Mouse (Mus musculus): ENCODE results near the gene Sox6. TPM values are rescaled to one million over a fixed set of nuclear protein-coding genes. Genes with fewer than 3 reads are reported as not detected.

Gene Sox6
- polyA plus RNA-seq, 1 experiment: 2.9 TPM

DNA sequence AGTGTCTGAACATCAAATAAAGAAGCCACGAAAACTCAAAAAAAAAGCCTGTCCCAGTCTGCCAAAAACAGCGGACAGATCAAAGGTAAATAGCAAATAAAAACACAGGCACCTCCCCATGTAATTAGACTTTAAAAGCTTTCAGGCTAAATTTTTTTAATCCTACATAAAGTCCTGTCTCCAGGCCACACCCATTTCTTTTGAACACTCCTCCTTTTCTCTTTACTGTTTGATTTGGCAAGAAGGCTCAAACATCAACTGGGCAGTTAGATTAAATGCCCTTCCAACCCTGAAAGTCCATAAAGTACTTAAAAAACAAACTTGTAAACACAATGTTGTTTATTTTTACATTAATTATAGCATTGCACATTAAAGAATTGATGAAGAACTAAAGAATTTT is 90.7 kb downstream of the Sox6 start:
- no peak for TF ChIP-seq CTCF (IDR thresholded peaks at IDR 0.05; ENCODE audit: borderline replicate concordance, insufficient read depth, low read length)
- TF ChIP-seq POLR2A (IDR thresholded peaks at IDR 0.05; ENCODE audit: low read depth, low read length): no peak
- H3K4me3 ChIP-seq (ENCODE audit: insufficient read depth, low read length): no peak overlapping the region
- H3K4me1 ChIP-seq (ENCODE audit: control insufficient read depth, insufficient read depth, low read length): no peaks in the 10 kb centered on the region
- no peak overlapping the region for H3K27ac ChIP-seq (ENCODE audit: insufficient read depth, low read length)

DNA sequence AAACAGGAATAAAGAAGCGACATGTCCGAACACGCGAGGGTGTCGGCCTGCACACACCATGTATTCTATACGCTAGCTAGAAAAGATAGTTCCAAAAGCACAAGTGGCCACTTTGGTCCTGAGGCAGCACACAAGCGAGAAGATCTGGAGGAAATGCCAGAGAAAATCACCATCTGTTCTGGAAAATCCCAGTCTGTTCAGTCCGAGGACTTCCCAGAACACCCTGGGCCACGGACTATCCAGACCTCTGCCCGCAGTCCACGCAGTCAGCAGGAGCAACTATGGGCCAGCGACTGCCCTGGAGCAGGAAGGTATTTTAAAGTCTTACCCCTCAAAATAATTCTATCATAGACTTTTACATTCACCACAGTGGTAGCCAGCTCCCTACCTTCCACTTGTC is 92.0 kb downstream of the Sox6 start:
- H3K27ac ChIP-seq (ENCODE audit: insufficient read depth, low read length): no peak overlapping the region
- H3K4me1 ChIP-seq (ENCODE audit: control insufficient read depth, insufficient read depth, low read length): no peaks in the 10 kb centered on the region
- TF ChIP-seq POLR2A (IDR thresholded peaks at IDR 0.05; ENCODE audit: low read depth, low read length) (no peak), CTCF (IDR thresholded peaks at IDR 0.05; ENCODE audit: borderline replicate concordance, insufficient read depth, low read length) (no peak)
- H3K4me3 ChIP-seq (ENCODE audit: insufficient read depth, low read length): no peak overlapping the region

DNA sequence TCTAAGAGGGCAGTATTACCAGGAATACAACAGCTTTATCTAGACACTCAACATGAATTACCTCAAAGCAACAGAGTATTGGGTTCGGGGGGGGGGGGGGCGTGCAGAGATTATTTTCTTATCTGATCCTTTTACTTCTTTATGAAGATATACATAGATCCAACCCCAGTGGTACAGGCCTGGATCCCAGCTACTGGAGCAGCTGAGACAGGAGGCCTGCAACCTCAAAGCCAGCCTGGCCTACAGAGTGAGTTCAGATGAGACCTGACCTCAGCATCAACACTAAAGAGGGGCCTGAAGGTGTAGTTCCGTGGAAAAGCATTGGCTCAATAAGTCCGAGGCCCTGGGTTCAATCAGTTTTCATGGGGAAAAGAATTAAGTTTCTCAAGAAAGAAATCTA is 93.1 kb downstream of the Sox6 start:
- H3K4me3 ChIP-seq (ENCODE audit: insufficient read depth, low read length): no peak overlapping the region
- H3K27ac ChIP-seq (ENCODE audit: insufficient read depth, low read length): no peak overlapping the region
- TF ChIP-seq CTCF (IDR thresholded peaks at IDR 0.05; ENCODE audit: borderline replicate concordance, insufficient read depth, low read length): no peak
- no peak for TF ChIP-seq POLR2A (IDR thresholded peaks at IDR 0.05; ENCODE audit: low read depth, low read length)
- H3K4me1 ChIP-seq (ENCODE audit: control insufficient read depth, insufficient read depth, low read length): no peaks in the 10 kb centered on the region

DNA sequence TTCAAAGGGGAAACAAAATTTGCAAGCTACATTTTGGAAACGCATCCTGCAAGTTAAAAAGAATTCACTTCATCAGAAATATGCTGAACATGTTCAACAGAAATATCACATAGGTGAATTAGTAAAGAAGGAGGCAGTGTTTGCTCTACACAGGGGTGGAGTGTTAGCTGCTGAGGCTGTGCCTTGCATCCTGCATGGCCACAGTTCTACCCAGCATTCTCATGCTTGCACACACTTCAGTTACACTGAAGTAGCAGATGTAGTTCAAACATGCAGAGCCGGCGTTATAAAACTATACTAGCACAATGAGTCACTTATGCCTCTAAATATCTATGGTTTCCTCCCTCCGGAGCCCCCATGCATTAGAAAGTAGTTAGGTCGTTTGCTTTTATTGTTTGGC is 94.3 kb downstream of the Sox6 start:
- Histone ChIP-seq H3K4me3 (ENCODE audit: insufficient read depth, low read length) (no peak overlapping the region), H3K4me1 (ENCODE audit: control insufficient read depth, insufficient read depth, low read length) (no peaks in the 10 kb centered on the region), H3K27ac (ENCODE audit: insufficient read depth, low read length) (no peak overlapping the region)
- no peak for TF ChIP-seq POLR2A (IDR thresholded peaks at IDR 0.05; ENCODE audit: low read depth, low read length)
- no peak for TF ChIP-seq CTCF (IDR thresholded peaks at IDR 0.05; ENCODE audit: borderline replicate concordance, insufficient read depth, low read length)

DNA sequence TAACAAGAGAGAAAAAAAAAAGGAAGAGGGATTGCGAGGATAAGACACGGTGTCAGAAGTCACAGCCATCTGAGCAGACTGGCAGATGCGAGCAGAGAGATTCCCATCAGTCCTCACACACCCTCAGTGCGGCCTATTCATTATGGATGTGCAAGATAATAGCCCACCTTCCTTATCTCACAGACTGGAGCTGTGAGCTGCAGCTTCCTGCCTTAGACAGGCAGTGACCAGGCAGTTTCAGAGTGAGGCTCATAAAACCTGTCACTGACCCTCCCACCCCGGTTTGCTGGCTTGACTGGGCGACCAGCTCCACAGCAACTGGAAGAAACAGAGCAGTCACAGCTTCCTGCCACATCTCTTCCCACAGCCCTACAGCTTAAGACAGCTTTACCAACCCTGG is 96.8 kb downstream of the Sox6 start:
- no peak overlapping the region for H3K27ac ChIP-seq (ENCODE audit: insufficient read depth, low read length)
- H3K4me3 ChIP-seq (ENCODE audit: insufficient read depth, low read length): no peak overlapping the region
- H3K4me1 ChIP-seq (ENCODE audit: control insufficient read depth, insufficient read depth, low read length): no peaks in the 10 kb centered on the region
- TF ChIP-seq CTCF (IDR thresholded peaks at IDR 0.05; ENCODE audit: borderline replicate concordance, insufficient read depth, low read length) (no peak), POLR2A (IDR thresholded peaks at IDR 0.05; ENCODE audit: low read depth, low read length) (no peak)

DNA sequence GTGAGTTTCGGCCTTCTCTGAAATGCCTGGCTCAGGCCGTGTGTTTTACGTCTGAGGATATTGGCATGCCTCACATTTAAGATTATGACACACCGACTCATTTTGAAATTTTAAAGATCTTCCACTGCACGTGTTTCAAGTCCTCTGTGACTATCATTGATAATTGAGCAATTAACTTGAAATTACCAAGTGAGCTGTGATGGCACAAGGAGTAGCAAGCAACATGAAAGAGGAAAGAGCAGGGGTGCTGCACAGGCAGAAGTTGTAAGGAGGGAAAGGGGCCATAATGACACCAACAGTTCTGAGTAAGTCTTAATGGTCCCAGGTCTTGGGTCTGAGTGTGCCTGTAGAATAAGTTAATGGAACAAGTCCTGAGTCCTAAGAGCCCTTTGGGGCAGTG is 99.3 kb downstream of the Sox6 start:
- TF ChIP-seq POLR2A (IDR thresholded peaks at IDR 0.05; ENCODE audit: low read depth, low read length): no peak
- no peak for TF ChIP-seq CTCF (IDR thresholded peaks at IDR 0.05; ENCODE audit: borderline replicate concordance, insufficient read depth, low read length)
- Histone ChIP-seq H3K4me3 (ENCODE audit: insufficient read depth, low read length) (no peak overlapping the region), H3K27ac (ENCODE audit: insufficient read depth, low read length) (no peak overlapping the region), H3K4me1 (ENCODE audit: control insufficient read depth, insufficient read depth, low read length) (no peaks in the 10 kb centered on the region)

DNA sequence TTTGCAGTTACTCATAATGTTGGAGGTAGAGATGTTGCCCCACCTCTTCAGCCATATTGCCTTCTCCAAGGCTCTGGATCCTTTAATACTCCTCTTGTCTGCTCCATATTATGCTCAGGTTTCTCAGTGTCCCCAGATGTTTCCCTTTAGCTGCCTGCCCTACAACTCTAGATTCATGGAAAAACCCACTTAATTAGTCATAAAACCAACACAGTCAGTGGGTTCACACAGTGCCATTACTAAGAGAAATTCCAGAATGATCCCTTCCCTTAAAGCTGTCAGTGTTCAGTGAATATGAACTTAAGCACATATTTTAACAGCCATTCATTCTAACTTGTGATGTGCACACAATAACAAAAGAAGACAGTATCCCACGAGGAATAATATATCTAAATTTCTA is 101.7 kb downstream of the Sox6 start:
- H3K27ac ChIP-seq (ENCODE audit: insufficient read depth, low read length): no peak overlapping the region
- no peak overlapping the region for H3K4me3 ChIP-seq (ENCODE audit: insufficient read depth, low read length)
- TF ChIP-seq CTCF (IDR thresholded peaks at IDR 0.05; ENCODE audit: borderline replicate concordance, insufficient read depth, low read length): no peak
- no peak for TF ChIP-seq POLR2A (IDR thresholded peaks at IDR 0.05; ENCODE audit: low read depth, low read length)
- no peaks in the 10 kb centered on the region for H3K4me1 ChIP-seq (ENCODE audit: control insufficient read depth, insufficient read depth, low read length)

DNA sequence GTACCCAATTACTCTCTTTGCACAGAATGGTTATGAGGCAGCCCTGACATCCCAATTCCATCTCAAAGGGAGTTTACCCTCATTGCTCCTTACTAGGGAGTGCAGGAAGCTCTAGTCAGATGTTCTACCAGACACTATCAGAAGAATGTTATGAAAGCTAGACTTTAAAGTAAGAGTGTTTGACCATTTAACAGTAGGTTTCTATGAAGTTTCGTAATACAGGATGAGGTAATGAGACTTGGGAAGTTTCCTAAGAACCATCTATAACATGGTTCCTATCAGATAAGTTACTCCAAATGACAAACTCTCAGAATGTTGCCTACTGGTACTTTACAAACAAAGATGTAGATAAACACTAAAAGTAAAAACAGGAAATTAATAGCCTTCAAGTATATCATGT is 123.3 kb downstream of the Sox6 start:
- Histone ChIP-seq H3K27ac (ENCODE audit: insufficient read depth, low read length) (no peak overlapping the region), H3K4me3 (ENCODE audit: insufficient read depth, low read length) (no peak overlapping the region), H3K4me1 (ENCODE audit: control insufficient read depth, insufficient read depth, low read length) (no peaks in the 10 kb centered on the region)
- TF ChIP-seq POLR2A (IDR thresholded peaks at IDR 0.05; ENCODE audit: low read depth, low read length) (no peak), CTCF (IDR thresholded peaks at IDR 0.05; ENCODE audit: borderline replicate concordance, insufficient read depth, low read length) (no peak)

DNA sequence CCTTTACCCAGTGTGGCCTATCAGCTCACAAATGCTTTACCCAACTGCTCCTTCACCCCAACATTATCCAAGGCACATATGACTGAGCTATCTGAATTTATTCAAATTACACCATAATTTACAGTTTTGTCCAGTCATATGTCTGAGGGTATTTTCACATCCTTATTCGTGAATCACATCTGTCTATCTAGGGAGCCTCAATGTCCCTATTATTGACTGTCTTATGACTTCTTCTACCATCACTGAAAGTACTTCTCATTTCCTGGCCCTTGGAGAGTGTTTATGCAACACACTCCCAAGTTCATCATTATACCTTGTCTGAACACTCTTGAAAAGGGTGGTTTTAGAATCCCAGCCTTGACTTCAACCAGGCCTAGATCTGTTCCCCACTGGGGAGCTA is 128.3 kb downstream of the Sox6 start:
- H3K4me3 ChIP-seq (ENCODE audit: insufficient read depth, low read length): no peak overlapping the region
- H3K4me1 ChIP-seq (ENCODE audit: control insufficient read depth, insufficient read depth, low read length): no peaks in the 10 kb centered on the region
- TF ChIP-seq CTCF (IDR thresholded peaks at IDR 0.05; ENCODE audit: borderline replicate concordance, insufficient read depth, low read length) (no peak), POLR2A (IDR thresholded peaks at IDR 0.05; ENCODE audit: low read depth, low read length) (no peak)

DNA sequence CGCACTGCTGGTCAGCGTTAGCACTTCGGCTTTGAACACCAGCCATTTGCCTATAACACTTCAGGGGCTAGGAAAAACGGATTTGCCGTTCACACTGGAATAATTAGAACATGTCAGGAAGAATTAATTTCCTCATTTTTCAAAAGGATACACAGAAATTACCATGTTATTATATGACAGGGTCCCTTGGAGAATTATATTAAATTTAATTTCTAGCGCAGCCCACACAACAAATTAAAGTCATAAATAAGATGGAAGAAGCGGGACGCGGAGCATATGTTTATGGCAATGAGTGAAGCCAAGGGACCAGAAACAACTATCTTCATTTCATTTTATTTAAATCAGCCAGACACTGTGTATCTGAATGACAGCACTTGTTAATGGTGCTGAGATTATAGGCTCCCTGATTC is 133.8 kb downstream of the Sox6 start:
- Histone ChIP-seq H3K27ac (ENCODE audit: insufficient read depth, low read length) (no peak overlapping the region), H3K4me1 (ENCODE audit: control insufficient read depth, insufficient read depth, low read length) (no peaks in the 10 kb centered on the region), H3K4me3 (ENCODE audit: insufficient read depth, low read length) (no peak overlapping the region)
- TF ChIP-seq CTCF (IDR thresholded peaks at IDR 0.05; ENCODE audit: borderline replicate concordance, insufficient read depth, low read length) (no peak), POLR2A (IDR thresholded peaks at IDR 0.05; ENCODE audit: low read depth, low read length) (no peak)

More for the DNA sequence above, 128.3 kb downstream of the Sox6 start:
- H3K27ac ChIP-seq (ENCODE audit: insufficient read depth, low read length): no peak overlapping the region

All from embryonic fibroblast, embryonic 13.5 days (primary cell).